Mouse (Mus musculus) retina, embryonic 14.5 days (tissue): ENCODE measurements at regions not wholly inside any gene's neighbourhood (a gene's known extent, or its start where the extent isn't known, plus 50 kb on each side); places are given as distances from the start of the nearest gene placed in this dataset.

ENCODE experiments used
- DNase-seq: peaks from one replicate; pipeline ENCODE4 v3.0.0-alpha.2; 2015; ENCODE audit warnings: low spot score

- DNase-seq: no peak
Measured at GRCm38 (mm10) chr9:115547625-115548325, 237.6 kb upstream of the Stt3b start.

- no peak for DNase-seq
Measured at GRCm38 (mm10) chr9:115548722-115549349, 238.6 kb upstream of the Stt3b start.

GRCm38 (mm10) chr9:115551080-115551479 is 240.9 kb upstream of the Stt3b start:
- no peak for DNase-seq

- no peak for DNase-seq
Measured at GRCm38 (mm10) chr9:115551501-115551900, 241.3 kb upstream of the Stt3b start.

GRCm38 (mm10) chr9:115558131-115558530 is 247.9 kb upstream of the Stt3b start:
- no peak for DNase-seq

GRCm38 (mm10) chr9:115559521-115559920 is 249.3 kb upstream of the Stt3b start:
- DNase-seq: no peak

- no peak for DNase-seq
Measured at GRCm38 (mm10) chr9:115561207-115561606, 251.0 kb upstream of the Stt3b start.

GRCm38 (mm10) chr9:115562783-115563182 is 252.6 kb upstream of the Stt3b start:
- DNase-seq: no peak

GRCm38 (mm10) chr9:115564366-115564765 is 254.1 kb upstream of the Stt3b start:
- no peak for DNase-seq

GRCm38 (mm10) chr9:115568693-115569334 is 258.6 kb upstream of the Stt3b start:
- DNase-seq: no peak

- DNase-seq: no peak
Measured at GRCm38 (mm10) chr9:115570998-115571397, 260.8 kb upstream of the Stt3b start.

GRCm38 (mm10) chr9:115581116-115581515 is 270.9 kb upstream of the Stt3b start:
- DNase-seq: peak; percentile 55

- no peak for DNase-seq
Measured at GRCm38 (mm10) chr9:115583548-115583947, 273.3 kb upstream of the Stt3b start.

GRCm38 (mm10) chr9:115584874-115585273 is 274.7 kb upstream of the Stt3b start:
- no peak for DNase-seq

GRCm38 (mm10) chr9:115592466-115592865 is 282.2 kb upstream of the Stt3b start:
- no peak for DNase-seq

GRCm38 (mm10) chr9:115600228-115600627 is 290.0 kb upstream of the Stt3b start:
- DNase-seq: no peak

- no peak for DNase-seq
Measured at GRCm38 (mm10) chr9:115600826-115601225, 290.6 kb upstream of the Stt3b start.

- DNase-seq: no peak
Measured at GRCm38 (mm10) chr9:115602772-115603171, 292.6 kb upstream of the Stt3b start.

GRCm38 (mm10) chr9:115604450-115604849 is 294.2 kb upstream of the Stt3b start:
- DNase-seq: peak; percentile 73

GRCm38 (mm10) chr9:115604968-115605682 is 294.9 kb upstream of the Stt3b start:
- DNase-seq: peak; percentile 81

- no peak for DNase-seq
Measured at GRCm38 (mm10) chr9:115607961-115608360, 297.7 kb upstream of the Stt3b start.

- DNase-seq: no peak
Measured at GRCm38 (mm10) chr9:115608377-115608776, 298.2 kb upstream of the Stt3b start.

- DNase-seq: no peak
Measured at GRCm38 (mm10) chr9:115609904-115610303, 299.4 kb upstream of the Gadl1 start.
